Mouse (Mus musculus) mouse trophoblast stem cell (cell line): Measurements from ENCODE around the gene Tifa.

Experiments
- in situ Hi-C, 2 experiments: fragments of 300-500 bp; cut with MseI, MboI; formaldehyde crosslinking; loops; 2 replicates in 1 of 2; 3 replicates in 1 of 2; pipeline ENCODE4 v1.15.1; 2025

Tifa gene

DNA sequence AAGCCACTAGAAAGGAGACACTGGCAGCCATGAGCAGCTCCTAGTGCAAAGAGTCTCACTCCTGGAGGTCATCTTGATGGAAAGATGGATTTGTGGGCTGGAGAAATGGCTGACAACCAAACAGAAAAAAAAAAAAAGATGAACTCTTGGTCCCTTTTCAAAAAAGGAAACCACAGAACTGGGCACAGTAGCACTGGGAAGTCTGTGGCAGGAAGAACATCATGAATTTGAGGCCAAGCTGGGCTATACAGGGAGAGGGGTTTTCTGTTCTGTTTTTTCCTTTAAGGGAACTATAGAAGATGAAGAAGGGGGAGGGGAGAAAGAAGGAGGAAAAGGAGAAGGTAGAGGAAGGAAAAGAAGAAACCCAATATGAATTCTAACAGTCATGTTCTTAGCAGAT lies 2.6 kb upstream of the Tifa start:
- in situ Hi-C loops, result no loop called here

DNA sequence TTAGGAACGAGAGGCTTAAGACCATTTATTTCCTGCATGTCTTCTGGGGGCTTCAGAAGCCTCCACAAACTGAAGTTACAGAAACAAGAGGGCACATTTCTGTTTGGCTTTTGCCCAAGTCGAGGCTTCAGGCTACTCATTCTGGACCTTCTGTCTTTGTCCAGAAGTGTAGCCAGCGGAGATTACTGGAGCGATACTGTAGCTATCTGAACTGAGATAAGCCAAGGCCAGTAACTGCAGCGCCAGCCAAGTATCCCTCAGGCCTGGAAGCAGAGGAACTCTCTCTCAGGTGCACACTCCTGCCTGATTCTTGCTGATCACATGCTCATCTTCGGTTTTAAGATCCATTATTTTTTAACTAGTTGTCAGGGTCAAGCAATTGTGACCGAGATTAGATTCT lies 1.6 kb upstream of the Tifa start:
- in situ Hi-C loops, result no loop called here

DNA sequence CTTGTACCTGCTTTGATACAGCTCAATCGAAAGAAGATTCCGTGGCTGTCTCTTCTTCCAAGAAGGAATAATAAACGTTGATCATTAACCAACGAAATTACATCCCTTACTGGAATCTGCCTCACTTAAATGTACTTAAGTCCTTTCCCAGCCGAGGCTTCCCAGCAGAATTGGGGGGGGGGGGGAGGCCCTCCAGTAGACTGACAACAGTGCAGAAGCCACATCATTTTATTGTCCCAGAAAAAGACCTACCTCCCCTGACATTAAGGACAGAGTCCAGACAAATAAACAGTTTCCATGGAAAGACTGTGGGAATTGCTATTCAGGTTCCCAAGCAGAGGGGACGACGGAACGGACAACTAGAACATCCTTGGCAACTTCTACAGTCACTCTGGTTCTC lies 686 bp upstream of the Tifa start:
- in situ Hi-C loops, result no loop called here

- in situ Hi-C loops, result no loop called here
Observed at GRCm38 (mm10) chr3:127790234-127791055, 840 bp downstream of the Tifa start.

GRCm38 (mm10) chr3:127791056-127791483 lies 1.5 kb downstream of the Tifa start:
- in situ Hi-C loops, result no loop called here

DNA sequence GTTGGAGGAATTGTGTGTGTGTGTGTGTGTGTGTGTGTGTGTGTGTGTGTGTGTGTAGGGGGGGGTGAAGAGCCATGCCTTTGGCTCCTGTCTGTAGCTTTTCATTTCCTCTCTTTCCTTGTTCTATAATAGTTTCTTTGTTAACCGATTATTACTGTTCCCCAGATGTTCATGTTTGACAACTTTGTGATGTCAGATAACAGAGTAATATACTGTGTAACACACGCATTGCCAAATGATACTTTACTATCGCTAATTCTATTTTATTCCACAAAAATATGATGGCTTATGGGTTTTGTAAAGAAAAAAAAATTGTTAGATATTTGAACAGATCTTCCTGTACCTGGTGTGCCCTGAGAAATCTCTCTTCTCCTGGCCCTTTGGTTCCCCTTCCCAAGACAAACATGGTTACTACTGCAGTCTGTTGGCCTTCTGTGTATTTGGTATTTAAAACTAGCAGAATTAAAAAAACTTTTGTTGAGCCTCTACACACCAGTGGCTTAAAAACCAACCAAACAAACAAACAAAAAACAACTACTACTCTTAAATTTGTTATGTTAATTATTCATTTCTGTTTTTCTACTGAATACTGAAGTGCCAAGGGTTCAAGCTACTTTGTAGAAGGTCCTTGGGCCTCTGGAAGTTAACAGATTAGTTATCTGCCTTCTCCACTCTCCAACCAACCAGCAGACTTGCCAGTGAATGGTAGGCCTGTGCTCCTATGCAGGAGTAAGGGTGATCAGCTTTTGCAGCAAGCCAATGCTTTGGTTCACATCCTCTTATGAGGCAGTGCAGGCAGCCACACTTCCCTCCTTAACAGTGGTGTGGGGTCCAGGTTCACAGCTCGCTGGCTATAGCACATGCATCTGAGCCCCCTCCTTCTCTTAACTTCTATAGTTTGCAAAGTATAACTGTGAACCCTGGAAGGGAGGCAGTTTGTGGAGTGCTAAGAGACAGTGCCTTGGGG lies 2.3 kb downstream of the Tifa start:
- in situ Hi-C loops, result no loop called here

DNA sequence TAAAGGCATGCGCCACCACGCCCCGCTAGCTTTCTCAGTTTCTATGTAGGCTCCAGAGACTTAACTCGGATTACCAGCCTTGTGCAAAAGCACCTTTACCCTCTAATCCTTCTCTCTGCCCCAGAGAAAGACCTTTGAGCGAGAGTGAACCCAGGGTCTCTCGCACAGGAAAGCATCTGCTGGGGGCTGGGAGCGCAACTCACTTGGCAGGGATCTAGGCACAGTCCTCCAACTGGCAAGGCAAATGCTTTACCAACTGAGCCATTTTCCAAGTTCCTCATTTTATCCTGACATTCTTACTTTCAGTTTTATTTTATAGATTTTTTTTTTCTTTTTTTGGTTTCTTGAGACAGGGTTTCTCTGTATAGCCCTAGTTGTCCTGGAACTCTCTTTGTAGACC lies 3.4 kb downstream of the Tifa start:
- in situ Hi-C loops, result no loop called here

- in situ Hi-C loops, result no loop called here
Observed at GRCm38 (mm10) chr3:127795762-127796161, 6.2 kb downstream of the Tifa start.

- in situ Hi-C loops, result no loop called here
Observed at GRCm38 (mm10) chr3:127796271-127796670, 6.7 kb downstream of the Tifa start.

- in situ Hi-C loops, result no loop called here
Observed at GRCm38 (mm10) chr3:127801162-127801561, 11.6 kb downstream of the Tifa start.

- in situ Hi-C loops, result no loop called here
Observed at GRCm38 (mm10) chr3:127802814-127803213, 13.2 kb downstream of the Tifa start.

DNA sequence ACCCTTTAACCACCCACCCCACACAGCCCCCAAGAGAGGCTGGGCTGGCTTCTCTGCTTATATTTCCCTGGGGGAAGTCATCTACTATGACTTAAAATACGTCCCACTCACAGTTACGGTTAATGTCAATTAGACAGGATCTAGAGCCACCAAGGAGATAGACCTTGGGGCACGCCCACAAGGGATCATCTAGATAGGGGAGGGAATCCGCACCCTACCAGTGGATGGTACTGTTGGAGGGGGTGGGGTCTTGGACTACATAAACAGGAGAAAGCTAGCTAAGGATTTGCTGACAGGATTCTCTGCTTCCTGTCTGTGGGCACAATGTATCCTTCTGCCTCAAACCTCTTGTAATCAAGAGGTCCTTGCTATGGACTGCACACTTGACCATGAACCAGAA lies 14.8 kb downstream of the Tifa start:
- in situ Hi-C loops, result no loop called here

- in situ Hi-C loops, result no loop called here
Observed at GRCm38 (mm10) chr3:127805071-127805470, 15.5 kb downstream of the Tifa start.

- in situ Hi-C loops, result no loop called here
Observed at GRCm38 (mm10) chr3:127805991-127806390, 16.4 kb downstream of the Tifa start.

- in situ Hi-C loops, result no loop called here
Observed at GRCm38 (mm10) chr3:127807846-127808245, 18.2 kb downstream of the Tifa start.

GRCm38 (mm10) chr3:127809103-127809502 lies 19.5 kb downstream of the Tifa start:
- in situ Hi-C loops, result no loop called here

GRCm38 (mm10) chr3:127817120-127817683 lies 27.6 kb downstream of the Tifa start:
- in situ Hi-C loops, result no loop called here

GRCm38 (mm10) chr3:127818694-127819663 lies 29.4 kb downstream of the Tifa start:
- in situ Hi-C loops, result no loop called here

- in situ Hi-C loops, result no loop called here
Observed at GRCm38 (mm10) chr3:127820400-127820799, 30.8 kb downstream of the Tifa start.

DNA sequence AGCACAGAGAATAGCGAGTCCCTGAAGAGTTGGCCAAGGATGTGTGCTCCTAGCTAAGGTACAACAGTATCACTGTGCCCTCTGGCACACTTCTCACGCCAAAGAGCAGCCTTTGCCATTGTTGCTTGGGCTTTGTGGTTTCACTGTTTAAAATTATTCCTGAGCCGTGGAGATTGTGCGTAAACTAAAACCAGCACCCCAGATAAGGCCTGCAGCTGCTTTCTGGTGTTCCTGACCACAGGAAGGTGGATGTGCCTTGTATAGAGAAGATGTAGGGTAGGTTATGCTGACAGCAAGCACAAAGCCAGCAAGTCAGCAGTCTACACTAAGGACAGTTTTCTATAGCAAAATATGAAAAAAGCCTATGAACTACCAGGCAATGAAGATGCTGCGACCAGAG lies 31.6 kb downstream of the Tifa start:
- in situ Hi-C loops, result no loop called here
